Mouse (Mus musculus) common myeloid progenitor, adult 5-6 weeks (primary cell): ENCODE results near the gene Rps27rt. TPM values are rescaled to one million over a fixed set of nuclear protein-coding genes. Genes with fewer than 3 reads are reported as not detected.

Source experiments
- ATAC-seq: replicated peaks from 2 replicates; pipeline ENCODE4 v1.8.0; 2016; ENCODE audit warnings: low read depth, mild to moderate bottlenecking, moderate TSS enrichment, inconsistent platforms; ENCODE audit not compliant: poor library complexity, severe bottlenecking
- total RNA-seq: library from RNA; stranded (forward); fragments of 200-1000, 187-1606 nt; gene quantifications from 2 replicates; pipeline ENCODE4 v1.2.3, GENCODE M21; 2017

Gene Rps27rt
- total RNA-seq, 1 experiment from 2014 or later, result 300 TPM

DNA sequence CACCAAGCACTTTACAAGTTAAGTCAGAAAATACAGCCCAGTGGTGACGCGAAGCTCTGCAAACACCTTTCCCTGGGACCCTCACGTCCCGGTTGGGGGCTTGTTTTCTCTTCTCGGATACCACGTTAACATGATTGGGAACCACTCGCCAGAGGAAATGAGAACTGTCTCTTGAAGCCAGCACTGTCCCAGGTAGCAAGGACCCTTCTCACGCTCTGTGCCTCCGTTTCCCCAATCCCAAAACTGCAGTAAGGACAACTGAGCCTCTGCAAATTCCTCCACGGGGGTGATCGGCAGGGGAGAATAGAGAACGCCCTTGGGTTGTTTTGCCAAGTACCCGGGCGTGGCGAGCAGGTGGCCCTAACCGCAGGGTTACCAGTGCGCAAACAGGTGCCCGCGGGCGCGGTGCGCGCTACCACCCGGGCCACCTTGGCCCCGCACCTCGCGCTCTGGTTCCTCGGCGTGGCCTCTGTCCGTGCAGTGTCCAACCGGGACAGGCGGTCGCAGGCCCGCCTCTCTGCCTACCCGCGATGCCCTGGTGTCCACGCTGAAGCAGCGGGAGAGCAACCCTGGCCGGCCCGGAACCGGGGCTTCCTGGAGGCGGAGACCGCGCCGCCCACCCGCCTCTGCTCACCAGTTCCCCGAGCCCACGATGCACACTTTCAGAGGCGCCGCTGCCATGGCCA, 49.4 kb downstream of the Rps27rt start:
- no peak; the same call in 1 of the 2 replicates for ATAC-seq

DNA sequence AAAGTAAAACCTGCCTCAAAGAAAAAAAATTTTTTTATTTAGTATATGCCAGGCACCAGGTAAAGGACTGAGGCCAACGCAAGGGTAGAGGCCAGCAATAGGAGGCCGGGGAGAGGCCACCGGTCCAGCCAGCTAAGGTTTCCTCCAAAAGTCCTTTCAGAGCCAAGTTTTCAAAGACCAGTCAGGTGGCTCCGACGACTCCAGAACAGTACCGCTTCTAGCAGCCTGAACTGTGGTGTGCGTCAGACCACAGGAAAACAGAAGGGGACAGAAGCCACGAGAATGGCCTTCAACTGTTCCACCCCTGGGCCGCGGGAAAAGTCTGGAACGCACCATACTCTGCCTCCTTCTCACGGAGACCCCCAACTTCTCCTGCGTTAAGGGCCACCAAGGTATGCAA, 49.9 kb downstream of the Rps27rt start:
- no peak for ATAC-seq

Other genes with a start within 250 kb of the Rps27rt start
- 433 and 511 TPM in 2 replicates for gene Cmtm7, start 200.9 kb downstream of the Rps27rt start, total RNA-seq
- gene Cmtm8, start 138.6 kb downstream of the Rps27rt start, total RNA-seq, result 3.1 TPM in 1 of 2 replicates, not detected in the other
- 19.0 and 27.6 TPM in 2 replicates for gene Gpd1l, start 48.8 kb downstream of the Rps27rt start, total RNA-seq
- 0.09 TPM in 1 of 2 replicates, not detected in the other for gene Osbpl10, start 4.2 kb downstream of the Rps27rt start, total RNA-seq